Mouse (Mus musculus): Measurements from ENCODE around the gene Nr1d2. TPM values are rescaled to one million over a fixed set of nuclear protein-coding genes. Genes with fewer than 3 reads are reported as not detected.
A peak's percentile ranks its signal among the peaks of the same experiment; 100 is the strongest.
"Not testable (repeated sequence)": the region's sequence is repeated elsewhere in the genome, so short reads cannot be mapped to it uniquely, and the experiment has no call there.

Nr1d2 gene
- total RNA-seq (2021): 10 to 100 TPM; 60.9 to 66.4 TPM
- long read RNA-seq, experiment 1, full-length matches to known transcripts: 4 of 10 reads
- long read RNA-seq, experiment 1, partial matches to known transcripts: 0 of 10 reads
- long read RNA-seq, experiment 1, other reads (novel, unspliced or antisense): 6 of 10 reads
- long read RNA-seq, experiment 2, full-length matches to known transcripts: 10 of 27 reads
- long read RNA-seq, experiment 2, partial matches to known transcripts: 5 of 27 reads
- long read RNA-seq, experiment 2, other reads (novel, unspliced or antisense): 12 of 27 reads

DNA sequence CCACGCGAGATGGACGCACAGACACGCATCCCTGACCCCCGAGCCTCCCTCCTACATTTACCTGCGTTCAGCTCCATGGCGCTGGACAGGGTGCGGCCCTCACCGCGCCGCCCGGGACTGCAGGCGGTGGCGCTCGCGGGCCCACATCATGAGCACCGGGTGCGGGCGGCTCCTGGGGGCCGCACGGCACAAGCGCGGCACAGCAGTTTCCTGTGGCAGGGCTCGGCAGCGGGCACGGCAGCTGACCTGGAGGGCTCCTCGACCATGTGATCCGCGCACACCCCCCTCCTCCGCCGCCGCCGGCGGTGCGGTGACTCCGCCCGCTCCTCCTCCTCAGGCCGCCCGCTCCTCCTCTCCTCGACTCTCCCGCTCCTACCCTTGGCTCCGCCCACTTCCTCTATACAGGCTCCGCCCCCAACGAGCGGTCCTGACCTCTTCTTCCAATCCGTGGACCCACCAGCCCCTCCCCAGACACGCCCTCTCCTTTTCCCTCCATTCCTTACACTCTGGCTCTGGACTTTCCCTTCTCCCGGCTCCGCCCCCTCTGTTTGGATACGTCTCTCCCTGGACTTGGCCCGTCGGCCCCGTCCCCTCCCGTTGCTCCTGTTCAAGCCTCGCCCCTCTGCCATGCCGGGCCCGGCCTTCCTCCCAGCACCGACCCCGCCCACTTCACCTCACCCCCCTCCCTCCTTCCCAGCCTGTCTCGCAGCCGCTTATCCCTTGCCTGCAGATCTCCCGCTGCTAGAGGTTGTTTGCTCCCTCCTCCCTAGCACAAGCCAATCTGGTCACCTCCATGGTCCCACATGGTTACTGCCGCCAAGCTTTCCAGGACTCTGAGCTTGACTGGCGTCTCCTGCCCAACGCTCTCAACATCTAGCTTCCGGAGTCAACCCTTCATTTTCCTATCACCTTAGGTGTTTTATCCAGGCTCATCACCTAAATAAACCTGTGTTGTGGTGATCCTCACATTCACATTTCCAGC is at the start of gene Nr1d2:
TSS of gene Nr1d2 (minus strand) at position 378 of the 982 bp plus-strand sequence.
- DNase-seq (ENCODE audit: low spot score in 2 of 2): peak; percentile 93 to 99

DNA sequence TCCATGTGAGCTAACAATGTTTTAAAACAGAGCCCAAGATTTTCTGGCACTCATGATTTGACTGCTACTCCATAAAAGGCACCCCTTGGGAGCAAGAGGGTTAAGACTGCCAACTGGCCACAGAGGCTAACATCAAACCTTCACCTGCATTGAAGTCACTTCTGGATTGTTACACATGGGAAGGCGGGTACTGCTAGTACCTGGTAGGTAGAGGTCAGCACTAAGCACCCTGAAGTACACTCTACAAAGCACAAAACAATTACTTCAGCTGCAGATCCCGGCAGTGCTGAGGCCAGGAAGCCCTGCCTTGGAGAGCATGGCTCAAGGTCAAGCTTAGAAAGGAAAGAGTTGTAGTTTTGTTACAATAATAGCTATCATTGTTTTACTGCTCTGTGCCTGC is 48.5 kb upstream of the Nr1d2 start:
- no peak for DNase-seq (ENCODE audit: low spot score in 2 of 2)

- no peak for DNase-seq (ENCODE audit: low spot score in 2 of 2)
These were observed 47.5 kb upstream of the Nr1d2 start for GRCm38 (mm10) chr14:18286441-18286840.

DNA sequence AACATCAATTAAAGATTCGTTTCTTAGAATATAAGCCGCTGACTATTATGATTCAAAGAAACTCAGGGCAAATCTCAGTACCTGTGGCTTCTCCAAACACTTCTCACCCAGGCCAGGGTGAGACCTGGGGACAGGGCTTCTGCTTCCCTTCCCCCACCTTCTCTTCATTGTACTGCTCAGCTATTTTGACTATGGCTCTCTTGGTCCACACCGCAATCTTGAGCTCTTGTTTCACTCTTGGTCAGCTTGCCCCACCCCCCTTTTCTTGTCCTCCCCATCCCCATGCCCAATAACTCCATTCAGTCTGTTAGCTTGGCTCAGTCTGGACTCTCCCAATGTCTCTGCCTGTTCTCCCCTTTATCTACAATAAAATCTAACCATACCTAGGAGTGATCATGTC is 46.5 kb upstream of the Nr1d2 start:
- DNase-seq (ENCODE audit: low spot score in 2 of 2): no peak

GRCm38 (mm10) chr14:18284581-18284980 is 45.7 kb upstream of the Nr1d2 start:
- DNase-seq (ENCODE audit: low spot score in 2 of 2): no peak

- no peak for DNase-seq (ENCODE audit: low spot score in 2 of 2)
These were observed 41.4 kb upstream of the Nr1d2 start for GRCm38 (mm10) chr14:18280375-18280774.

GRCm38 (mm10) chr14:18274526-18274925 is 35.6 kb upstream of the Nr1d2 start:
- DNase-seq (ENCODE audit: low spot score in 2 of 2): no peak

- no peak for DNase-seq (ENCODE audit: low spot score in 2 of 2)
These were observed 32.7 kb upstream of the Nr1d2 start for GRCm38 (mm10) chr14:18271666-18272065.

DNA sequence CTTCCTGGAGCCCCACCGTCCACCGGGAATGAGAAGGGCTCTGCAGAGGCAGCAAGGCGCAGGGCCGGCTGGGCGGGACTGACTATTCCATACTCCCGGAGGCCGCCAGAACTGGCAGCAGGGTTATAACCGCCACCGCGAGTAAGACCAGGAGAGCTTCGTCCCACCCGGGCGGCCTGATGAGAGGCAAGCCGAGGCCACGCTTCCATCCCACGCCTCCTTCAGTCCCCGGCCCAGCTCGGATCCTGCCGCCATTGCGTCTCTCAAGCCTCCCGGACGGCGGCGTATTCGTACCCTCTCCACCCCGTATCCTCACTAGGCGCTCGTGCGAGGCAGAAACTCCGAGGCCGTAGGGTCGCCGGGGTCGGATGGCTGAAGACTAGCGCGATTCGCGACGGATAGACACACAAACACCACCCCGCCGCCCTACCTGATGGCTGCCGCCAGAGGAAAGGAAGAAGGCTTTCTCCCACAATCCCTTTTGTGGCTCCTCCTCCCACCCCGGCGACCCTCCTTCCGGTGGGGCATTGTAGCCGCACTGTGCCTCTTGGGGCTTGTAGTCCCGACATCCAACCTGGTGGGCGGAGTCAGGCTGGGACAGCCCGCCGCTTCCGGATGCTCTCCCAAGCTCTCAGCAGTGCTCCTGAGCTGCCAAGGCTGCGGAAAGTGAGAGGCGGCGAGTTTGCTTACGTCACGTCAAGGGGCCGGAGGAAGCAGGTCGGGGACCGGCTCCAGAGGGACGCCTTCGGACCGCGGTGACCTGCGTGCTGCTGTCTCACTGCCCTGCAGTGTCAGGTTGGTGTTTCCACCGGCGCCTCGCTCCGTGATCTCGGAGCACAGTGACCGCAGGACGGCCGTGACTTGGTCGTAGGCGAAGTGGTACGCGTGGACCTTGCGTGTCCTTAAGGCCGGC is 31.9 kb upstream of the Nr1d2 start, which contains the start of the genes Nkiras1 and Rpl15:
TSS of gene Nkiras1 (plus strand) at position 608 of the 913 bp plus-strand sequence.
TSS of gene Rpl15 (minus strand) at position 863 of the 913 bp plus-strand sequence.
- peak; percentile 81 to 95 for DNase-seq (ENCODE audit: low spot score in 2 of 2)

DNA sequence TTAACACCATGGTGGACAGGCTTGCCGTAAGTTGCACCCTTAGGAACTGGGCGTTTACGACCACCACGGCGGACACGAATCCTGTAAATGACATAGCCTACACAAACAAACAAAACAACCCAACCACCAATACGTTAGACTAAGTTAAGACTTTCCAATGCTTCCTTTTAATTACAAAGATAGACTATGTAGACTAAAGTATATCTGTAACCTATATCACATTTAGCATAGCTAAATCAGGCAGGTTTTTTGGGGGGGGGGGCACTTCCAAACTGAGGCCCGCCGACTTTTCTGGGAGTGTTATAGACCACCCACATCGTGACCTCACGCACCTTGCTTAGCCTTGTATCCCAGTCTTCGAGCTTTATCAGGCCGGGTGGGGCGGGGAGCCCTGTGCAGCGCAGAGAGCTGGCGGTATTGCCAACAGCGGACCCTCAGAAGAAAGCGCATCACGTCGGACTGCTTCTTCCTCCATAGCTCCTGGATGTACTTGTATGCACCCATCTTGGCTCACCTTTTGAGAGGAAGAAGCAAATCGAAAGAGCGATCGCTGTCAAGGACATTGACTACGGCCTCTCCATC is 31.1 kb upstream of the Nr1d2 start:
- DNase-seq (ENCODE audit: low spot score in 2 of 2): not testable (repeated sequence)

GRCm38 (mm10) chr14:18263427-18263826 is 24.5 kb upstream of the Nr1d2 start:
- DNase-seq (ENCODE audit: low spot score in 2 of 2): no peak

GRCm38 (mm10) chr14:18261203-18261602 is 22.3 kb upstream of the Nr1d2 start:
- DNase-seq (ENCODE audit: low spot score in 2 of 2): no peak

- DNase-seq (ENCODE audit: low spot score in 2 of 2): no peak
These were observed 3.8 kb upstream of the Nr1d2 start for GRCm38 (mm10) chr14:18242638-18243130.

DNA sequence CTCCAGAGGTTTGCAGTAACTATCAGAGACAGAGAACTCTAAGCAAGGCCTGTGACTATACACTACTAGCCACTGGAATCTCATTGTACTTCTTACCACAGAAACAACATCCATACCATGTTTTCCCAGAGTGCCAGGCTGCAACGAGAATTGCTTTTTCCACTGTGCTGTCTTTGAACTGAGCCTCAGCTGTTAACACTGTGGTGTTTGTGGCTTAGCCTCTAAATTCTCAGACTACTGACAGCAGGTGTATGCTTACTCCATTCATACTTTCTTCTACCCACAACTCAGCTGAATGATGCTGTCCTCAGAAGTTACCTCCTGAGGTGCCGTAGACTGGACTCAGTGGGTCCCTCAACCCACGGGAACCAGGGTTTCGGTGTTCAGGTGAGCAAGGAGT is 2.9 kb upstream of the Nr1d2 start:
- DNase-seq (ENCODE audit: low spot score in 2 of 2): no peak

GRCm38 (mm10) chr14:18240132-18240531 is 1.2 kb upstream of the Nr1d2 start:
- DNase-seq (ENCODE audit: low spot score in 2 of 2): no peak

DNA sequence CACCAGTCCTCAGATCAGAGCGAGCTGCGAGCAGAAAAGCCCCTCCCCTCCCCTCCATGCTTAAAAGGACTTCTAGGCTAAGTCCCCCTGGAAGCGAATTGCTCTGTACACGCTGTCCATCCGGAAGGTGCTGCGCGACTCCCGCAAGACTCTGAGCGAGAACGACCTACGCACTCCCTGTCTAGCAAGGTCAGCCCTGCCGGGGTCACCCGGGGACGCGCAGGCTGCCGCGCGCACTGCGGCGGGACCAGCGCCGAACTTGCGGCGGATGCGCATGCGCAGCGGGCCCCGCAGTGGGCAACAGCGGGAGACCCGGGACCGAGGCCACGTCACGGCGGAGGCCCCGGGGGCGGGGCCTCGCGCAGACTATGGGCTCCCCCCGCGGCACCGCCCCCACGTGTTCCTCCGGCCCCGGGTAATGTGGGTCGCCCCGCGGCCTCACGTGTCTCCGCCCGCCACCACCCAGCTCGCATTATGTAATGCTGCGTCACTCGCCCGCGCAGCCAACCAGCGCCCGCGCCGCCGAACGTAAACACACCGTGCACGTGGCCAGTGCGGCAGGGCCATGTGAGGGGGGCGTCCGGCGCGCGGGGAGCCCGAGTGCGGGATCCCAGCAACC is 687 bp downstream of the Nr1d2 start:
- DNase-seq (ENCODE audit: low spot score in 2 of 2): peak; percentile 92 to 95

- DNase-seq (ENCODE audit: low spot score in 2 of 2): no peak
These were observed 1.5 kb downstream of the Nr1d2 start for GRCm38 (mm10) chr14:18237381-18237780.

- DNase-seq (ENCODE audit: low spot score in 2 of 2): not testable (repeated sequence)
These were observed 2.3 kb downstream of the Nr1d2 start for GRCm38 (mm10) chr14:18236496-18237235.
